Mouse (Mus musculus) forebrain, embryonic 13.5 days (tissue): ENCODE results near the gene D8Ertd738e. TPM values are rescaled to one million over a fixed set of nuclear protein-coding genes. Genes with fewer than 3 reads are reported as not detected.

Source experiments
- ATAC-seq: fragments of 200-750 bp; cut with Nextera tagmentation; 2 replicates; pipeline ENCODE4 v1.8.0; 2017
- H3K27ac ChIP-seq: fragments of 300-500 bp; sonication (generic); 2 replicates; pipeline ENCODE4 v1.5.1; 2015; ENCODE audit warnings: inconsistent platforms, mild to moderate bottlenecking, moderate library complexity
- H3K27me3 ChIP-seq: fragments of 300-500 bp; sonication (generic); 2 replicates; pipeline ENCODE4 v1.6.1; 2015; ENCODE audit warnings: mild to moderate bottlenecking, inconsistent platforms
- H3K36me3 ChIP-seq: fragments of 300-500 bp; sonication (generic); 2 replicates; pipeline ENCODE4 v1.6.1; 2015; ENCODE audit warnings: mild to moderate bottlenecking, inconsistent platforms; ENCODE audit not compliant: poor library complexity, severe bottlenecking
- H3K4me1 ChIP-seq: fragments of 300-500 bp; sonication (generic); 2 replicates; pipeline ENCODE4 v1.6.1; 2015; ENCODE audit warnings: inconsistent platforms
- H3K4me2 ChIP-seq: fragments of 300-500 bp; sonication (generic); 2 replicates; pipeline ENCODE4 v1.6.1; 2015; ENCODE audit warnings: inconsistent platforms, mild to moderate bottlenecking, moderate library complexity
- H3K4me3 ChIP-seq: fragments of 300-500 bp; sonication (generic); 2 replicates; pipeline ENCODE4 v1.5.1; 2015; ENCODE audit warnings: mild to moderate bottlenecking, inconsistent platforms
- H3K9ac ChIP-seq: fragments of 300-500 bp; sonication (generic); 2 replicates; pipeline ENCODE4 v1.6.1; 2015; ENCODE audit warnings: mild to moderate bottlenecking, inconsistent platforms
- H3K9me3 ChIP-seq: fragments of 300-500 bp; sonication (generic); replicated peaks from 2 replicates; pipeline ENCODE4 v1.6.1; 2016; ENCODE audit warnings: inconsistent platforms
- WGBS: fragments of 180-500 bp; shearing (Covaris S2); methylation state at CpG from one replicate; pipeline ENCODE4 v1.1.7; 2015; 5-methylcytosine and 5-hydroxymethylcytosine counted together
- polyA plus RNA-seq: library from polyadenylated mRNA; unstranded; fragments of >200 nt; fragmentation: Nextera tagmentation; extraction: Ambion mirVana; gene quantifications from 2 replicates; pipeline ENCODE4 v1.2.1, GENCODE M21; 2015

D8Ertd738e gene
- polyA plus RNA-seq, 1 experiment from 2014 or later = 310 TPM

DNA sequence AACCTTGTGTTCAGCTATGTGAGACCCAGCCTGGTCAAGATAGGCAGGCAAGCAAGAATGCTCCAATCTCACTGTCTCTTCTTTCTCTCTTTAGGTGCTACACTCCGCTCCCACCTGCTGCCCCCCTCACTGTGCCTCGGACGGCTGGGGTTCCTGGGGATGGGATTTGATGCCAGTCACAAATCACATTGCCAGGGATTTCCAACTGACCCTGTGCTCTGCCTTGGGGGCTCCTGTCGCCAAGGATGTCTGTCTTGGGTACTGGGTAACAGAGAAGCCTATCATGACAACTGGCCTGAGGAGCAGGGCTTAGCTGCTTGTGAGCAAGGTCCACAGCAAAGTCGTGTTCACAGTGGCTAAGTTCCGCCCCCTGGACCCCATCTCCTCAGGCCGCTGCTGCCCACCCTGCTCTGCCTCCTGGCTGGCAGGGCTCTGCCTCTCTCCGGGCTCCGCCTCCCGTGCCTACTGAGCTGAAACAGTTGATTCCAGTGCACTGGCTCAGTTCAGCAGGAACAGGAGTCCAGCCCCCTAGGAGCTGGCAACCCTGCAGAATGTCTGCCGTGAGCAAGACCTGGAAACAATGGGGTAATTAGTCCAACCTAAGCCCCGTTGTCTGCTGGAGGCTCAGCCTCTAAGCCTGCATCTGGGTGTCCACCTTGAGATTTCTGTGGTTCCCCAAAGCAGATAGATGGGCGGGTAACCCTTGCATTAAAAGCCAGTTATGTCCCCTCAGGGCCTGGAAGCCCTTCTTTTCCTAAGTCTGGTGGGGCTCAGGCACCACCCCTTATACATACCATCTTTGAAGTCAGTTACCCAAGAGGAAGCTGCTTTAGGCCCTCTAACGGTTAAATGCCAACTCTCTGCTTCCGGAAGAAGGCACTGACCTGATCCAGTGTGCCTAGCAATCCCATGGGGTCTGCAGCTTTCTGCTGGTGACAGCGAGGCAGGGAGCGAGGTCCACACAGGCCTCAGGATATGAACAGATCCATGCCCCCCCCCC, 40.8 kb downstream of the D8Ertd738e start:
- H3K4me2 ChIP-seq = no peak overlapping the region
- no peak overlapping the region for H3K4me3 ChIP-seq
- peaks cover 44% of the 10 kb centered on the region for H3K36me3 ChIP-seq
- H3K9me3 ChIP-seq = no peaks in the 10 kb centered on the region
- H3K27me3 ChIP-seq = no peaks in the 10 kb centered on the region
- peaks cover 34% of the 10 kb centered on the region for H3K4me1 ChIP-seq
- ATAC-seq = peak; percentile 17; the same call in 1 of the 2 replicates
- WGBS = 33% methylated on average over 17 of the region's 17 CpGs
- H3K27ac ChIP-seq = peak overlapping the region; percentile 58
- H3K9ac ChIP-seq = no peak overlapping the region

GRCm38 (mm10) chr8:84207811-84208210, 41.7 kb downstream of the D8Ertd738e start:
- 59% methylated on average over 7 of the region's 7 CpGs for WGBS
- H3K27ac ChIP-seq = peak overlapping the region; percentile 58
- no peak for ATAC-seq
- H3K4me3 ChIP-seq = no peak overlapping the region
- H3K4me2 ChIP-seq = no peak overlapping the region
- peaks cover 35% of the 10 kb centered on the region for H3K36me3 ChIP-seq
- peaks cover 43% of the 10 kb centered on the region for H3K4me1 ChIP-seq
- H3K9me3 ChIP-seq = no peaks in the 10 kb centered on the region
- no peak overlapping the region for H3K9ac ChIP-seq
- no peaks in the 10 kb centered on the region for H3K27me3 ChIP-seq

GRCm38 (mm10) chr8:84206666-84207065, 42.9 kb downstream of the D8Ertd738e start:
- H3K4me1 ChIP-seq = peaks cover 51% of the 10 kb centered on the region
- peaks cover 24% of the 10 kb centered on the region for H3K36me3 ChIP-seq
- no peaks in the 10 kb centered on the region for H3K9me3 ChIP-seq
- no peaks in the 10 kb centered on the region for H3K27me3 ChIP-seq
- WGBS = 90% methylated on average over 3 of the region's 3 CpGs
- no peak overlapping the region for H3K27ac ChIP-seq
- no peak overlapping the region for H3K4me3 ChIP-seq
- H3K9ac ChIP-seq = no peak overlapping the region
- H3K4me2 ChIP-seq = no peak overlapping the region
- ATAC-seq = no peak

GRCm38 (mm10) chr8:84205073-84205472, 44.4 kb downstream of the D8Ertd738e start:
- Histone ChIP-seq H3K36me3 (peaks cover 8% of the 10 kb centered on the region; the same call in 1 of the 2 replicates), H3K27ac (no peak overlapping the region), H3K4me1 (peaks cover 61% of the 10 kb centered on the region), H3K4me2 (no peak overlapping the region), H3K9me3 (no peaks in the 10 kb centered on the region), H3K9ac (no peak overlapping the region), H3K27me3 (no peaks in the 10 kb centered on the region), H3K4me3 (no peak overlapping the region)
- no peak for ATAC-seq
- WGBS = 92% methylated on average over 5 of the region's 5 CpGs

- H3K27ac ChIP-seq = peak overlapping the region; percentile 71
- peaks cover 63% of the 10 kb centered on the region for H3K4me1 ChIP-seq
- no peaks in the 10 kb centered on the region for H3K27me3 ChIP-seq
- no peak for ATAC-seq
- peak overlapping the region; percentile 69 for H3K9ac ChIP-seq
- H3K4me3 ChIP-seq = peak overlapping the region; percentile 35
- peak overlapping the region; percentile 83 for H3K4me2 ChIP-seq
- H3K9me3 ChIP-seq = no peaks in the 10 kb centered on the region
- WGBS = 68% methylated on average over 13 of the region's 13 CpGs
- H3K36me3 ChIP-seq = no peaks in the 10 kb centered on the region; the same call in 1 of the 2 replicates
Observed at GRCm38 (mm10) chr8:84203975-84204772, 45.3 kb downstream of the D8Ertd738e start.

DNA sequence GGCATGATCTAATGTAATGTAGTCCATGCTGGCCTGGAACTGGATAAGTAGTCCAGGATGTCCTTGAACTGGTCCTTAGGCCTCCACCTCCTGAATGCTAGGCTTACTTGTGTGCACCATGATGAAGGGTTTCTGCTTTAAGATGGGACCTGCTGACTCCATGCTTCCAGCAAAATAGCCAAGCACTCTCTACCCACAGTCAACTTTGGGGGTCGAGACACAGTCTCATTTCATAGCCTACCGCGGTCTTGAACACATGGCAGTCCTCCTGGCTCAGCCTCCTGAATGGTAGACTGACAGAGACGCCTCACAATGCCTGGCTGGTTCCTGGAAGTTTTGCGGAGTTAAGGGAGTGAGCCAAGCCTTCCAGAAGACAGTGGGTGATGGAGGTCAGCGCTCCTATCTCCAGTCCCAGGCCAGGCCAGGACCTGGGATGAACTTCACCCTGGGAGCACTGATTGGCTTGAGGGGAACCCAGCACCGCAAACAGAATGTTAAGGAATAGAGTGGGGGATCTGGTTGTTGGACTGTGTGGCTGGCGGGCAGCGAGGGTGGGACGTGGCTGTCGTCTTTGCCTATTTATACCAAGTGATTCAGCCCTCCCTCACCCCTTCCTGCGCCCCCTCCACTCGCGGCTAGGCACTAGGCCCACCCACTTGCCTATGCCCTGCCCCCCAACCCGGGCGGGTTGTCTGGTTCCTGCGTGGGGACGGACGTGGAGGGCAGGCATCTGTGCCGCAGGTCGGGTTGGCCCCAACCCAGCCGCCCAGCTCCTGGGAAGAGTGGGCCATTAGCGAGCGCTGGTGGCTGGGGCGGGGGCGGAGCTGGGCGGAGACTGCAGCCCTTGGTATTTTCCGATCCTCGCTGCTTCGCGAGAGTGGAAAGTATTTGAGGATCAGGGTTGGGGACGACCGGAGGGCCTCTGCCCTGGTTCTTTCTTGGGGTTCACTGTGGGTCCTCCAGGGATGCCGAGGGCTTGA, 46.3 kb downstream of the D8Ertd738e start:
- Histone ChIP-seq H3K9ac (peak overlapping the region; percentile 69), H3K9me3 (no peaks in the 10 kb centered on the region), H3K27me3 (no peaks in the 10 kb centered on the region), H3K4me3 (peak overlapping the region; percentile 35), H3K36me3 (no peaks in the 10 kb centered on the region; the same call in 1 of the 2 replicates), H3K4me2 (peak overlapping the region; percentile 83), H3K4me1 (peaks cover 63% of the 10 kb centered on the region), H3K27ac (peak overlapping the region; percentile 71)
- 10% methylated on average over 33 of the region's 34 CpGs for WGBS
- peak; percentile 59 for ATAC-seq

DNA sequence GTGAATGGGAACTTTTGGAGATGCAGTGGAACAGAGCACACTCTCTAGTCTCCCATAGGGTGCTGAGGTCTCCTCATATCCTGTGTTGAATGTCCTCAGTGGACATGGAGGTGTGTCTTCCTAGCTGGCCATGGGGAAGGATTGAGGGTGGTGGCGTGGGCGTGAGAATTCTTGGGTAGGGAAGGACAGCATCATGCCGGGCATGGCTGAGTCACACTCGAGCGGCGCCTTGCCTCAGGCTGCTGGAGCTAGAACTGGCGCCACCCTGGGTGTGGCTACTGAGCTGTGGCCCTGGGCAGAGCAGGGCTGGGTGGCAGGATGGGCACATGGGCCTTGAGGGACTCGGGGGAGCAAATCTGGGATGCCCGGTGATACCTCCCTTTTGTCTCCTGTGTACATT, 47.1 kb downstream of the D8Ertd738e start:
- Histone ChIP-seq H3K9me3 (no peaks in the 10 kb centered on the region), H3K4me1 (peaks cover 64% of the 10 kb centered on the region), H3K4me2 (peak overlapping the region; percentile 83), H3K27ac (peak overlapping the region; percentile 35; the same call in 1 of the 2 replicates), H3K4me3 (peak overlapping the region; percentile 15; the same call in 1 of the 2 replicates), H3K27me3 (no peaks in the 10 kb centered on the region), H3K36me3 (no peaks in the 10 kb centered on the region; the same call in 1 of the 2 replicates), H3K9ac (no peak overlapping the region; the same call in 1 of the 2 replicates)
- WGBS = 91% methylated on average over 9 of the region's 9 CpGs
- ATAC-seq = no peak

GRCm38 (mm10) chr8:84201545-84202245, 47.8 kb downstream of the D8Ertd738e start:
- peak overlapping the region; percentile 73 for H3K9ac ChIP-seq
- H3K9me3 ChIP-seq = no peaks in the 10 kb centered on the region
- no peaks in the 10 kb centered on the region; the same call in 1 of the 2 replicates for H3K36me3 ChIP-seq
- H3K27me3 ChIP-seq = no peaks in the 10 kb centered on the region
- WGBS = 64% methylated on average over 15 of the region's 15 CpGs
- no peak for ATAC-seq
- peaks cover 69% of the 10 kb centered on the region for H3K4me1 ChIP-seq
- peak overlapping the region; percentile 83 for H3K4me2 ChIP-seq
- peak overlapping the region; percentile 49 for H3K4me3 ChIP-seq
- peak overlapping the region; percentile 89 for H3K27ac ChIP-seq

DNA sequence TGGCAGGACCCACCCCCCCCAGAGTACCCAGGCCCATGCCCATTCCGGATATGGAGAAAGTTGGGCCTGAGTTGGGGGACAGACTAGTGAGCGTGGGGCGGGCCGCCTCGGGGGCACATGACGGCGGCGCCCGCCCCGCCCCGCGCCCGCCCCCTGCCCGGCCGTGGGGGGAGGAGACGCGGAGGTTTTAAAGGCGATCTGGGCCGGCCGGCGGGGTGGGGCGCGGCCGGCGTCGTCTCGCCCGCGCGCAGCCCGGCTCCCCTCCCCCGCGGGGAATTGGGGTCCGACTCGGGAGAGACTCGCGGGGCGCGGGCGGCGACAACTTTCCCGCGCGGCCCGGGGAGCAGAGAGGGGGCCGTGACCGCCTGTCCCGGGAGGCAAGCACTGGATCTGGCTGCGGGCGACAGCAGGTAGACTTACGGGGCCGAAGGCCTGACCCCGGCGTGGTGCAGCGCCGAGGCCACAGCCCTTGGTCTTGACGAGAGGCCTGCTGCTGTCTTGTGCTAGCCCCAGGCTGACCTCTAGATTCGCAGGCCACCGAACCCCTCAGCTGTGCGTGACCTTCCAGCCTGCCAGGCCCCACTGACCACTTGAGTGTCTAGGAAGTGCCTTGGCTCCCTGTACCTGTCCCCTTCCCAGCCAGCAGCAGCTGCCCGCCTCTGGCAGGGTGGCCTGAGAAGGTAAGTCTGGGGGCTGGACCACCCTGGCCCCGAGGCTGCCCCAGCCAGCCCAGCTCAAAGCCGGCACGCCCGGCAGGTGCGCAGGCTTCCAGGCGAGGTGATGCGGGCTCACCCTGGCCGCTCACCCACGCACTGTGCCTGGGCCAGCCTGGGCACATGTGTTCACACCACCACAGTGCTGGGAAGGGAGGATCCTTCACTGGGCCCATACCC, 48.6 kb downstream of the D8Ertd738e start:
- Histone ChIP-seq H3K9me3 (no peaks in the 10 kb centered on the region), H3K36me3 (no peaks in the 10 kb centered on the region), H3K27me3 (no peaks in the 10 kb centered on the region), H3K4me3 (peak overlapping the region; percentile 49), H3K4me1 (peaks cover 69% of the 10 kb centered on the region), H3K4me2 (peak overlapping the region; percentile 83), H3K27ac (peak overlapping the region; percentile 89), H3K9ac (peak overlapping the region; percentile 73)
- 5% methylated on average over 63 of the region's 70 CpGs for WGBS
- no peak for ATAC-seq

DNA sequence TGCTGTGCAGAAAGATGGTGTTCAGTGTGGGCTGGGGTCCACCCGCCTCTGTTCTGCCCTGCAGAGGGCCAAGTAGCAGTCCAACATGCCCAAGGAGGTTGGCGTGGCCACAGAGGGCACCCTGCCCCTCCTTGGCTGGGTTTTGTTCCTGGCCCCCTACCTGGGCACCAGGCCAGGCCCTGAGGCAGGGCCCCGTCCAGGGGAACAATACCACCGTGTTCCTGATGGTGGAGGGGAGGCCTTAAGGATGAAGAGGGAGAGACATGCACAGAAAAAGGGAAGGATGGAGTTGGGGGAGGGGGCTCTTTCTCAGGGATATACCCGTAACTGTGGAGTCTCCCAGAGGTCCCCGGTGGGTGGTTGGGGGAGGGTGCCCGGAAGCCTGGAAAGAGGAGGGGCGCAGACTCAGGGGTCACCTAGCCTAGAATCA, 49.4 kb downstream of the D8Ertd738e start:
- Histone ChIP-seq H3K9me3 (no peaks in the 10 kb centered on the region), H3K9ac (peak overlapping the region; percentile 73; the same call in 1 of the 2 replicates), H3K27ac (peak overlapping the region; percentile 89), H3K4me1 (peaks cover 69% of the 10 kb centered on the region), H3K4me3 (peak overlapping the region; percentile 49), H3K4me2 (peak overlapping the region; percentile 83), H3K27me3 (no peaks in the 10 kb centered on the region), H3K36me3 (no peaks in the 10 kb centered on the region)
- ATAC-seq = peak; percentile 9; the same call in 1 of the 2 replicates
- WGBS = 15% methylated on average over 7 of the region's 8 CpGs
